Comparison of ENCODE assay signal across 16 mouse cellular contexts in the genomic region with DNA sequence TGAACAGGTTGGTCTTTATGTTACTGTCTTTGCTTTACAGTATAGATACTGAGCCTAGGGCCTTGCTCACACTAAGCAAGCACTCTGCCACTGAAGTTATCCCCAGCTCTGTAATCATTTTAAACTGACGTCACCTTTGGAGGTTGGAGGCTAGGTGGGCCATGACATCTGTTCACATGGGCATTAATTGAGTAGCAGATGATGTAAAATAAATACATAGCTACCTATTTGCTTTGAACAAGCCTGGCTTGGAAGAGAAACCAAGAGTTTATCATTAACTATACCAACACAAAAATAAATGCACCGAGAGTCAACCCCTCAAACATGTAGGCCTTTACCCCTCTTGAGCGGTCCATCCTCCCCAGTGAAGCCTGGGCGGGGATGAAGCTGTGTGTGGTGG.
"Had no signal": no experiment of that assay in that cellular context is flagged by ENCODE, and none has a peak within 500 bp of the region (broad histone marks: within the 10 kb centered on the region; RNA-seq: fewer than 3 reads in every experiment).

No protein-coding gene starts in this region.

- H3K4me2 ChIP-seq: neural tube, embryonic 13.5 days; neural tube, embryonic 15.5 days; stomach, embryonic 15.5 days had no signal

- H3K36me3 ChIP-seq: neural tube, embryonic 13.5 days; neural tube, embryonic 15.5 days; stomach, embryonic 15.5 days had no signal

- H3K4me1 ChIP-seq: neural tube, embryonic 13.5 days; stomach, embryonic 15.5 days had no signal

- DNase-seq: retina, postnatal 1 day; right cerebral cortex, adult 18-20 months; right cerebral cortex, postnatal 14 days; right cerebral cortex, postnatal 25 days; right cerebral cortex, postnatal 4 days; spleen, adult 18-20 months; thymus, adult 18-20 months; thymus, adult 2 months; thymus, postnatal 14 days; thymus, postnatal 25 days; thymus, postnatal 36 days; thymus, postnatal 4 days had no signal

- H3K27ac ChIP-seq: neural tube, embryonic 13.5 days; neural tube, embryonic 15.5 days; stomach, embryonic 15.5 days; stomach, postnatal 0 days had no signal

- H3K27me3 ChIP-seq: neural tube, embryonic 13.5 days; neural tube, embryonic 15.5 days; stomach, embryonic 15.5 days had no signal

- H3K9me3 ChIP-seq: neural tube, embryonic 13.5 days; neural tube, embryonic 15.5 days; stomach, embryonic 15.5 days had no signal

- H3K9ac ChIP-seq: neural tube, embryonic 13.5 days; neural tube, embryonic 15.5 days; stomach, embryonic 15.5 days had no signal

- H3K4me3 ChIP-seq: neural tube, embryonic 13.5 days; neural tube, embryonic 15.5 days; stomach, embryonic 15.5 days had no signal
